Mouse (Mus musculus) liver, adult 10 weeks (tissue): ENCODE measurements around the gene Havcr1. TPM values are rescaled to one million over a fixed set of nuclear protein-coding genes. Genes with fewer than 3 reads are reported as not detected.

Source experiments
- polyA plus RNA-seq: library from polyadenylated mRNA; stranded (reverse); fragments of 350-450 nt; fragmentation: Illumina TruSeq; extraction: RNeasy Lipid Tissue Mini Kit (QIAGEN cat#74804); gene quantifications from one replicate; pipeline ENCODE4 v1.2.3, GENCODE M21; 2014; ENCODE audit warnings: low read depth, low replicate concordance

Gene Havcr1
- polyA plus RNA-seq: not detected

DNA sequence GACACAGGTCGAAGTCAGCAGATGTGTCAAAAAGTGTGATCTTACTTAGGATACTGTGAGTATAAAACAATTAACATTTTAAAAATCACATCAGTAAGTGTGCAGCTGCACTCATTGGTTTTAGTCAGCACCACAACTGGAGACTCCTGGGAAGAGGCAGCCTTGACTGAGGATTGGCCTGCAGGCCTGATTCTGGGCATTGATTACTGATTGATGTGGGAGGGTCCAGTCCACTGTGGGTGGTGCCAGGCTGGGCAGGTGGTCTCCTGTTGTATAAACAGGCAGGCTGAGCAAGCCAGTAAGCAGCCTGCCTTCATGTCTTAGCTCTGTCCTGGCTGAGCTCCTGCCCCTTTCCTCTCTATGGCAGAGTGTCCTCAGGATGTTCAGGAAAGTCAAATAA, at the start of gene Havcr1:
Gene Havcr1 (plus strand): TSS at position 5 of the 400 bp plus-strand sequence.

GRCm38 (mm10) chr11:46706664-46707356, 28.1 kb upstream of the Havcr1 start, which contains the start of gene Timd2:
Gene Timd2, minus strand, starts transcription at chr11:46707061.

DNA sequence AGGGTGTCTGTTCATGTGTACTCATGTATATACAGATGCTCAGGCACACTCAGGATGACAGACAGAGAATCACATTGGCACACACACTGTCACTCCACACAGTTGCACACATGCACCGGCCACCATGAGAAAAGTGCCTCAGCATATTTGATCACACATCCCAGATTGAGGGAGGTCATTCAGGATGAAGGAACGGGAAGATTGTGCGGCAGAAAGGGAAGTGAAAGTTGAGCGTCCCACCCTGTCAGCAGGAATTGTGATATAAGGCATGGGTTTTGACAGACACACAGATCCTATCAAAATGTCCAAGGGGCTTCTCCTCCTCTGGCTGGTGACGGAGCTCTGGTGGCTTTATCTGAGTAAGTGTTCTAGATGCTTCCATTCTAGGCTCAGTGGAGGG, 75.6 kb downstream of the Havcr1 start, which contains the start of gene Timd4:
Gene Timd4 (plus strand): TSS at position 290 of the 400 bp plus-strand sequence.

Other genes with a start within 250 kb of the Havcr1 start
- not detected for gene Gm12169, start 210.9 kb upstream of the Havcr1 start, polyA plus RNA-seq
- gene BC053393, start 163.5 kb upstream of the Havcr1 start, polyA plus RNA-seq: not detected
- not detected for gene Dppa1, start 105.8 kb upstream of the Havcr1 start, polyA plus RNA-seq
- gene Timd2, start 28.0 kb upstream of the Havcr1 start, polyA plus RNA-seq: 165 TPM
- gene Timd4, start 75.7 kb downstream of the Havcr1 start, polyA plus RNA-seq: 8.7 TPM